Mouse (Mus musculus) naive thymus-derived CD4-positive, alpha-beta T cell, adult 2 months (primary cell): ENCODE results near the gene Fanci.
A peak's percentile ranks its signal among the peaks of the same experiment; 100 is the strongest.

Experiments used
- DNase-seq: peaks from one replicate; pipeline ENCODE4 v3.0.0-alpha.2; 2011; ENCODE audit warnings: low read depth

The Fanci gene

DNA sequence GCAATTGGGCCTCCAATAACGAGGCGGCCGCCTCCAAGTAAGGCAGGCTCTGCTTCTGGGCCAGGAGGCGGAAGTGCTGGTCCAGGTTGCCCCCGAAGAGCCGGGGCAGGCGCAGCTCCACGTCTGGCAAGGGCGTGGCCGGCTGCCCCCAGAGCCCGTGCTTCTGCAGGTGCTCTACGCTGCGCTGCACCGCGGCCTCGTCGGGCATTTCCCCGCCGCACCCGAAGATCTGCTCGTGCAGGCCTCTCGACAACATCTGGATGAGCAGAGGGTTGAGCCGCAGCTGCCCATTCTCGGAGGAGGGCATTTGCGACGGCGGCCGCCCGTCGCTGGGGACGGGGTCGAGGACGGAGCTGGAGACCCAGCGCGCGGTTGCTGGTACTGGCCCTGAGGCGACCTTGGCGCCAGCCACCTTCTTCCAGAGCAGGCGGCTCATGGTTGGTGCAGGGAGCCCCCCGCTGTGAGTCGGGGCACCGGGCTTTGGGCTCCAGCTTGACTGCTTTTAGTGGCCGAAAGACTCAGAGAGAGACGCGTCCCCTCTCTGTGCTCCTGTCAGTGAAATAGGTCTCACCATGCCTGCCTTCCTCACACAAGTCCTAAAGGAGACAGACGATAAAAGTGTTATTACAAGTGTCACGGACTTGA lies 73.2 kb downstream of the Fanci start:
- no peak for DNase-seq

DNA sequence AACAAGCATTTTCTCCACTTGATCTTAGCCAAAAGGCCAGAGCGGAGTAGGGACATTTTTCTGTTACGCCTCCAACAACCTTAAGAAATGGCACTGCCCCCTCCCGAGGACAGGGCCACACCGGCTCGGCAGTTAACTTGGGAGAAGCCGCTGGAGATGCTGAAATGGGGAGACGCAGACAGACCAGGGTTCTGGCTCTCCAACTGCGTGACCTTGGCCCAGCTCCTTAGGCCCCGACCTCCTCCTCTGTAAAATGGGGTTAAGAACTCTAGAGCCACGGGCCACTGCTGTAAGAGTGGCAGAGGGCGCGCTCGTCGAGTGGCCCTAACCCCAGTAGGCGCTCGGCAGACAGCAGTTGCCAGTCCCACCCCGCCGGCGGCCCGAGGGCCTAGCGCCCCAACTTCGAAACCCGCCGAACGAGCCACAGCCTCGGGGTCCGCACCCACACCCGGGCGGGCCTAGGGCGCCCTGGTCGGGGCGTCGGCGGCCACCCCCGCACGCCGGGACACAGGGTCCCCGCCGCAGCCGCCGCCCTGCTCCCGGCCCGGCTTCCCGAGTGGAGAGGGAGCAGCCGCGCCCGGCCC lies 73.8 kb downstream of the Fanci start:
- DNase-seq, result peak; percentile 75

DNA sequence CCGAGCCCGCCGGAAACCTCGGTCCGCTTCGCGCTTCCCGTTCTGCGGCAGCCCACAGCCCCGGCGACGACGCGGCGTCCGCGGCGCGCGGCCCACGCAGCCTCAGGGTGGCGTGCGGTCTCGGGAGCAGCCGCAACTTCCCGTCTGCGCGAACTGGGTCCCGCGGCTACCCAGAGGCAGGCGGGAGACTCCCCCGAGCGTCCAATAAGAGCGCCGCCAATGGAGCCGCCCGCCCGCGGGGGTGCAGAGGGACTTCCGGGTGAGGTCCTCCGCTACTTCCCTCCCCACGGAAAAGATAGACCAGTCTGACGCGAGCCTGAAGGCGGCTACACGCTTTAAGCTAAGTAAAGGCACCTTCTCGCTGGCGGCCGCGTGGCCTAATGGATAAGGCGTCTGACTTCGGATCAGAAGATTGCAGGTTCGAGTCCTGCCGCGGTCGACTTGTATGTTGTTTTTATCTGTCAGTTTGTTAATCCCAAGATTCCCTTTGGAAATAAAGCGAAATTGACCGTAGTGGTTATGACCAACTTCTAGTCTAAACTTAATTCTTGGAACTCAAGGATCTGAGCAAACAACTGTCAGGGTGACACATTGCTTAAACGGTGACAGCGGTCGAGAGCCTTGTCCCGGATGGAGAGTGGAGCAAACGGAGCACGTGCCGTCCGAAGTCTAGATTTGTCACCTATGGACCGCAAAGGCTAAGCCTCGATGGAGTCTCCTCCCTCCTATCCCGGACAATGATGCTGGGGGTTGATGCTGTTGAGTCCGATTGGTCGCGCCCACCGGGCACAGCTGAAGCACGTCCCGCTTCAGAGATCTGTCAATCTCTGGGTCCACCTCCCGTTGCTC lies 74.5 kb downstream of the Fanci start, which contains the start of gene Polg:
Gene Polg (minus strand): TSS at position 310 of the 849 bp plus-strand sequence.
- peak; percentile 100 for DNase-seq

DNA sequence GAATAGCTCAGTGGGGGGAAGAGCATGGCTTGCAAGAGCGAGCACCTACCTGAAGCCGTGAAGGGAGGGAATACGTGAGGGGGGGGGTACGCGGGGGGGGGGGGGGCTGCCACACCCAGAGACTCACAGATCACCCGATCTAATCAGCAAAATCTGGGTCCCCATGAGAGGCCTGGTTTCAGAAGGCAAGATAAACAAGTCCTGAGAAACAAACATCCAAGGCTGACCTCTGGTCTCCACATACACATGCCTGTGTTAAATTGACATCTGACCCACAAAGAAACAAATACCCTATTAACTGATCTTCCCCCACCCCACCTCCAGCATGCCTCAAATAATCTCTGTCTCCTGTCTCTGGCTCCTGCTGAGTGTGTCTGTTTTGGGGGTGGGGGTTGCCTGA lies 76.2 kb downstream of the Fanci start:
- DNase-seq, result no peak

DNA sequence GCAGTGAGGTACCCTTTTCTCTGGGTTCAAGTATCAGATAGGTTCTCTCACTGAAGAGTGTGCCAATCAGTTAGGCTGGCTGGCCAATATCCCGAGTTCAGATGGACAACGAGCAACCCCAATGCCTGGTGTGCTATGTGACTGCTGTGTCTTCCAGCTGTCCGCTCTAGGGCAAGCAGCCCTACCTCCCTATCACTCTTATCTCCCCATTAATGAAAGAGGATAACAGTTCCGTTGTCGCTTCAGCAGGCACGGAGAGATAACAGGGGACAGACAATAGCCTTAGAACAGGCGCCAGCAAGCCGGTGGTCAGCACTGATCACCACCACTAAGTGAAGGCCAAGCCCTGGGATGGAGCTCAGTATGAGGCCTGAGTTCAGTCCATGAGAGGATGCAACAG lies 77.3 kb downstream of the Fanci start:
- DNase-seq, result no peak

DNA sequence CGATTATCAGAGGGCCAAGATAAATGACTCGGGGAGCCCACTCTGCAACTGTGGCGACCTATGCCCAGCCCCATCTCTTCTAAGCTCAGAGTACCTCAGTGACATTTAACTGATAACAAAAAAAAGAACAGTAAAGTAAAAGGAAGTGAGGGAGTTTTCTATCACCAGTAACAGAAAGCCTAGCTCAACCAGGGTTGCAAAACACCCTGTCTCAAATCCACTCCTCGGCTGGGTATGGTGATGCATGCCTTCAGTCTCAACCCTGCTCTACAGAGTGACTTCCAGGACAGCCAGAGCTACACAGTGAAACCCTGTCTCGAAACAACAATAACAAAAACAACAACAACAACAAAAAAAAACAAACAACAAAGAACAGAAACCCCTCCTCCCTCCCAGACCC lies 78.0 kb downstream of the Fanci start:
- DNase-seq, result no peak

DNA sequence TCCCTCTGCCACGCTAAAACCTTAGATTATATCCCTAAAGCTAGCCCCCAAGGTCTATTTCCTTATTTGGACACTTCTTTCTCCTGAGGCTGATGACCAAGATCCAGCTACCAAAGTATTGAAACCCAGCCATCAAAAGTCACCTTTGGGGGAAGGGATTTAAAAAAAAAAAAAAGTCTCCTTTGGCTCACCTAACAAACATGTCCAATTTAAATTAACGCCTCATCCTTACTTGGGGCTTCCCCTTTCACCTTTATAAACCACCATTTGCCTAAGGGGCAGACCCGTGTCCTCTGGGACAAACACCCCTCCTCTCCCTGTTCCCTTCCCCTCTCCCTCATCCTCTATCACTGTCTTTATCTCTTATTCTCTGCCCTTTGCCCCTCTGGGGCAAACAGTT lies 79.0 kb downstream of the Fanci start:
- no peak for DNase-seq

DNA sequence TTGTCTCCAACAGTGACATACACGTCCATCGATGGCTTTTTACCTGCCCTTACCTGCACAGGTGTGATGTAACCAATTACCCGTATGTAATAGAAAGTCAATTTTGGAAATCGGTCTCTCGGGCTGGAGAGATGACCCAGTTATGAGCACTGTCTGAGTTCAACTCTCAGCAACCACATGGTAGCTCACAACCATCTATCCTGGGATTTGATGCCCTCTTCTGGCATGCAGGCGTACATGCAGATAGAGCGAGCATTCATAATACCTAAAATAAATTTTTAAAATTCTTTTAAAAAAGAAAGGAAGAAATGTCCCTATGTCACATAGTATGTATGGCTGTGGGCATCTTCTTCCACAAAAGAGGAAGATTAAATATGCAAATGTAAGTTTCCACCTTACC lies 79.7 kb downstream of the Fanci start:
- peak; percentile 58 for DNase-seq

DNA sequence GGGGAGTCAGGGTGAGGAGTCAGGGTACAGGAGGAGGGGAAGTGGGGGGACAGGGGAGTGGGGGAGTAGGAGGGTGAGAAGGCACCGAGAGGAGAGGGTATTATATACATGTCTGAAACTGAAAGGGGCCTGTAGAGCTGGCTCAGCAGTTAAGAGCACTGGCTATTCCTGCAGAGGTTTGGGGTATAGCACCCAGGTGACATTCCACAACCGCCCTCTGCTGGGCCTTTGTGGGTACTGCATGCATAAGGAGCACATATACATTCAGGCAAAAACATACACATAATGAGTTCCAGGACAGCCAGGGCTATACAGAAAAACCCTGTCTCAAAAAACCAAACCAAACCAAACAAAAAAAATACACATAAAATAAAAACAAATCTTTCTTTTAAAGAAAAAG lies 81.1 kb downstream of the Fanci start:
- peak; percentile 46 for DNase-seq

DNA sequence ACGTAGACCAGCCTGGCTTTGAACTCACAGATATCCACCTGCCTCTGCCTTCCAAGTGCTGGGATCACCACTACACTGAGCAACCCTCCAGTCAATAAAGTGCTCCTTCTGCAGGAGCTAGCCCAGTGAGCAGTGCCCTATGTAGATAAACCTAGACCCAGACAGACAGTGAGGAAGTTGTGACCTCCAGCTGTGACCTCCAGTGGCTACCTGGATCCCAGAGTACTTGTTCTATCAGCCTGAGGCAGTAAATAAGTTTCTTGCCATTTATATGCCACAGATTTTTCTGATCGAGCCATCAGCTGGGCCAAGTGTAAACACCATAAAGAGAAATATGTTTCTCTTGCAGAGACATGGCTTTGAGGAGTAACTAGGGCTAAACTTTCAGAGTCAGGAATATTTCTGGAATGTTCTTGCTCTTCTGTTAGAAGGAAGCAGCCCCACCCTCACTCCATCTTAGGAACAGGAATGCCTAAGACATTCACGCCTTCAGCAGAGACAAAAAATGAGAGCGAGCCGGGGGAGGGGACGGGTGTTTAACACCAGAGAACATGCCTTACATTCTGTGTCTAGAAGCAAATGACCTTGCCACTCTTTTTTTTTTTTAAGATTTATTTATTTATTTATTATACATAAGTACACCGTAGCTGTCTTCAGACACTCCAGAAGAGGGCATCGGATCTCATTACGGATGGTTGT lies 81.9 kb downstream of the Fanci start:
- no peak for DNase-seq

DNA sequence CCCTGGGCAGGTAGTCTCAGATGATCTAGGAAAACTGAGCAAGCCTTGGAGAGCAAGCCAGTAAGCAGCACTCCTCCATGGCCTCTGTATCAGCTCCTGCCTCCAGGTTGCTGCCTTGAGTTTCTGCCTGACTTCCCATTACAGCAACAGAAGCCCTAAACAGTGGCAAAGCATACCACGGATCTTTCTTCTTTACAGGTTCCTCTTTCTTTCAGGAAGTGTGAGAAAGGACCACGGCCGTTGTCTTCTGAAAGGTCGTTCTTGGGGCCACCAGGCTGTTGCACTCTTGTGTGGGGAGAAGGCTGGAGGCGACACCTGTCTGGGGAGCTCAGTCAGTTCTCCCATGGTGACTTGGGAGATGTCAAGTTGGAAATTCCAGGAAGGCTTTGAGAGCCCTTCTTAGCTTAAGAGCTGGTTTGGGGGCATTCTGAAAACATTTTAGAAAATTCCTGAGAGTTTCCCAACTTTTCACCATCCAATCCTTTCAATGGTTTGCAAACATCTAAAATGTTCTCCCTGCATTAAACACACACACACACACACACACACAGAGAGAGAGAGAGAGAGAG lies 83.2 kb downstream of the Fanci start:
- DNase-seq, result no peak

DNA sequence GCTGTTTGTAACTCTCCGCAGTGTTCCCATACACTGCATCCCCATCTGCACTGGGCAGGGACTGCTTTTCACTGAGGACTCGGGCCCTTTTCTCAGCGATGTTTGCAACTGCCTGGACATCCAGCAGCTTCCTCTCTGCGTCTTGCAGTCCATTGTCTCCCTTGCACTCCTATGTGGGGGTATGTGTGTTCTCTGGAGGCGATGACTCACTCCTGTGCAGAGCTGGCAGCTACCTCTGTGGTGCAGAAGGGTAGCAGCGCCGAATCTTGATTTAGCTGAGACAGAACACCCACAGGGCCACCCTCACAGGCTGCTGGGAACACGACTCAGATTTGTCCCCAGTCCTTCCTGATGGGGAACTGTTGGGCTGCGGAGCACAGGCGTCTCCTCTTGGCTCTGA lies 94.8 kb downstream of the Fanci start:
- no peak for DNase-seq

DNA sequence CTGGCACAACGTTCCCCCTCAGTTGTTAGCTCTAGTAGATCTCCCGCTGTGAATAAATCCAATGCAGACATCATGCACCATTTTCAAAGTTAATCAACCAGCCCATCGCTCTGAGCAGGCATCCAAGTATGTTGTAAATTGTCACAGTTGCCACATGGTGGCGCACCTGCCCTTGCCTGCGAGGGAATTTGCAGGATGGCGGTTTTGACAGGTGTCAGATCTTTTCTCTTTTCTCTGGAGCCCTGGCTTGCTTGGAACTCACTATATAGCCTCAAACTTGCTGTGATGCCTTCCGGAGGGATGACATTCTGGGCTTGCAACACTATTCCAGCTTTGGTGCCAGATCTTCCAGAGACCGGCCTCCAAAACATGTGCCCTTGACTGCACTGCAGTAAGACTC lies 102.2 kb downstream of the Fanci start:
- DNase-seq, result peak; percentile 71

DNA sequence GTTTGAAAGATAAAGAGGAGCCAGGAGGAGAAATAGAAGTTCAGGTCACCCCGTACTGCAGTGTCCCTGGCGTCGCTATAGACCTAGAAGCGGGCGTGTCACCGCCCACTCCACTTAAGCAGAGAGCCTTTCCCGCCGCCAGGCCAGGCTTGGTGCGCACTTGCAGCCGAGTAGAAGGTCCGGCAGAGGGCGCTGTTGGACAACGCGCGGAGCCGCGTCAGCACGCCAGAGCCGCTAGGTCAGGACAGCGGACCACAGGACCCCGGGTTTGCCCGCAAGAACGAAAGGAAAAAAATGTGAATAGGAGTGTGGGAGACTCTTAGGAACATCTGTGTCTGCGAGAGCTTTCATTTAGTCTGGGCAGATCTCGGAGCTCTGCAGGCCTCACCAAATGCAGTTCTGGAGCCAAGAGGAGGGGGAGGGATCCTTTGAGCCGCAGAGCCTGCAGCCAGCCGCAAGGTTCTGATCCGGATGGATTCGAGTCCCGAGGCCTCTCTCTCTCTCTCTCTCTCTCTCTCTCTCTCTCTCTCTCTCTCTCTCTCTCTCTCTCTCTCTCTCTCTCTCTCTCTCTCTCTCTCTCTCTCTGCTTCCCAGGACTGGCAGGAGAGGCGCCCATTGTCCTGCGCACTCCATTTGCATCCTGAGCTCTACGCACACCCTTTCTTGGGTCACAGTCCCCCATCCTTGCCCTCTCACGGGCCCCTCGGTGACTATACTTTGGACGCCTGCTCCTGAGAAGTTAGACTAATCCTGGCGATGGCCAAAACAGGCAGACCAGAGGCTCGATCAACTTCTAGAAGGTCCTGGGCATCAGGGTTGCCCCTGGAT lies 104.5 kb downstream of the Fanci start:
- DNase-seq, result peak; percentile 89

DNA sequence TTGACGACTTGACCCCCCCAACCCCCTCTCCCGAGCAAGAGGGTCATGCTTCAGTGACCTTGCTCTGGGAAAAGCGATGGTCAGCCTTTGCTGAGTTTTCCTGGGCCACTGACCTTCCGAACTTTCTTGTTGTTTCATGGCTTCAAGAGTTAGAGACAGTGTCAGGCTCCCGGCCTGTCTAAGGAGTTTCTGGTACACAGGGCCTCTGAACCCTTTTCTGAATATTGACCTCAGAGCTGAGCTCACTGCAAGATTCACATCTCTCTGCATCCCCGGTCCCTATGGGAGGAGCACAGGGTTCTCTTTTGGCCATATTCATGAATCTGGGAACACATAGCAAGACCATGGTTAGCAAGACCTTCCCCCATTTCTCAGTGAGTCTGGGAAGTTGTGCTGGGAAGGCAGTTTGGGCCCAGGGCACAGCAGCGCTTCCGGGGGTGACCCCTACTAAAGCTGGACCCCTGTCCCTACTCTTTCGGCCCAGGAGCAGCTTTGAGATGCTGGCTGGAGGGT lies 105.1 kb downstream of the Fanci start:
- peak; percentile 14 for DNase-seq

DNA sequence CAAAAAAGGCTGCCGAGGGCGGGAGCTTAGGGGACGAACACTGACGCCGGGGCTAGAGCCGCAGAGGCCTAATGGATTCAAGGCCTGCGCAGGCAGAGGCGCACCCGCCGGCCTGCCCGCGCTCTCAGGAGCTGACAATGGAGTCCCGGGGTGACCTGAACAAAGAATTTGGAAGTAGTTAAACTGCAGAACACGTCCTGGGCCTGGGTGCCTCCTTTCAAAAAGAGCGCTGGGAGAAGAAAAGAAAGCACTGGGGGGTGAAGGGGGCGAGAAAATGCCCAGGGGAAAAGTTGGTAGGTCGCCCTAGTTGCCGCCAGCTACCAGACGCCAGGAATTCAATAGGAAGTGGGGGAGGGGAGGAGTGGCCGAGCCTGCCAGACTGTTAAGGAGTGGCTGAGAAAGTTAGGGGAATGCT lies 106.0 kb downstream of the Fanci start:
- DNase-seq, result no peak

DNA sequence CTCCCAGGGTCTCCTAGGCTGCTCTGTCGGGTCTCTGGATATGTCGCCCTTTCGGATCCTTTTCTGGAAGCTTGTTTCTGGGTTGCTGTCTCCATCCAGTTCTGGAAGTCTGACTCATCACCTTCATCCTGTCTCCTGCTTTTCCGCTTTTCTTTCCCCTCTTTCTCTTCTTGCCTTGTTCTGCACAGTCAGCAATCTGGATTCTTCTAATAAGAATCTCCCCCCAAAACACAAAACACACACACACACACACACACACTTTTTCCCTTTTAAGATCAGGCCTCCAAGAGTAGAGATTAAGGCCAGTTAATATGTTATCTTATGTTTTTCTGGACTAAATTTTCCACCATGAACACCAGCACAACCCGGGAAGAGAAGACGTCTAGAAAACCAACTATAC lies 106.6 kb downstream of the Fanci start:
- no peak for DNase-seq

DNA sequence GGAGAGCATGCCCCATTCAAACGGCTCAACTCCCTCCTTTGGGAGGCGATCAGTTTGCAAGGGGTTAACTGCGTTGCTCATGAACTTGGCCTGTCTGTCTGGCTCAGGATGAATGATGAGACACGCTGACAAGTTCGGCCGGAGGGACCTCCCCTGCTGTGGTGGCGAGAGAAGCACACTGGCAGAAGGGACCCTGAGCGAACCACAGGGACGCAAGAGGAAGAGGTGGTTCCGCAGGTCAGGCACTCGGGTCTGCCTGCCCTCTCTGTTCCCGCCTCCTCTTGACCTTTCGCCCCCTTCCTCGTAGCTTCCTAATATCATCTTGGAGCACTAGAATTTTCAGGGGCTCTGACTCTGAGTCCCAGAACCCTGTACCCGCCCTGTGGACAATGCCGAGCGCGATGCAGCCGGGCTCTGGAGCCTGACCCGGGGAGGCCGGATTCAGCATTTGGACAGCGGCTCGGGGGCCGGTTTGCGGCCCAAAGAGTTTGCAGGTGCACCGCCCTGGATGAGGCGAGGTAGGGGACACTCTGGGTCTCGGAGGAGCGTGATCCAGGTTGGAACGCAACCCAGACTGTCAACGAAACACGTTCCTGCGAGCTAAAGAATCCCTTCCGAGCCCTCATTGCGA lies 107.4 kb downstream of the Fanci start:
- peak; percentile 15 for DNase-seq
